Mouse (Mus musculus): Measurements from ENCODE around the gene E2f4.

Gene E2f4

DNA sequence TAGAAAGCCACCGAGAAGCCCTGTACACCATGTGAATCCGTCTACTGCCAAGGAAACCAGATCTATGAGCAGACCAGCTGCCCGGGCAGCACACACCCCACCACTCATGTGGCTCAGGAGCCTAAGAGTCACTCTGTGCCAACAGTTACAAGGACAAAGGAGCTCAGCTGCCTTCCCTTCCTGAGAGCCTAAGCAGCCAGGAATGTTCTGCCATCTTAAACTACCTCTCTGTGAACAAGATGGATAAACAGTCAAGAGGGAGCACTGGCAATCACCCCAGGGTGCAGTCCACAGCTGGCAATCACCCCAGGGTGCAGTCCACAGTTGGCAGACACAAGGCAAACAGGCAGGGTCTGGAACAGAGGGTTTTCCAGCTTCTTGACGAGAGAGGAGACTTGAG, 20.5 kb downstream of the E2f4 start:
- DNase-seq (ENCODE audit: low spot score): no peak

- DNase-seq (ENCODE audit: low spot score): no peak
Measured at GRCm38 (mm10) chr8:105318662-105319190, 21.3 kb downstream of the E2f4 start.

DNA sequence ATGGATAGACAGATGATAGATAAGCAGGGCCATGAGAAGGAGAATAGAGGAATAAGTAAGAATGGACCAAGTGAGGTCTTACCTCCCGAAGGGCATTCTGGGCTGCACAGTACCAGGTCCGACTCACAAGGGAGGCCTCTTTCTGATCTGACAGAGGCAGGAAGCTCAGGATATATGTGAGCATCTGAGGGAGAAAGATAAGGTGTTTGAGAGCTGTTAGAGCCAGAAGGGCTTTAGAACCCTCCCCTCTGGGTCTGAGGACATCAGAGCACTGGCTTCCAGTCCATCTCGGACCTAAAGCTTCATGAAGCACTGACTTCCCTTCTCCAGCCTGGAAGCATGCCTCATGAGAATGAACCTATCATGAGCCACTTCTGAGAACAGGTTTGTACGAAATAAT, 25.7 kb downstream of the E2f4 start:
- no peak for DNase-seq (ENCODE audit: low spot score)

DNA sequence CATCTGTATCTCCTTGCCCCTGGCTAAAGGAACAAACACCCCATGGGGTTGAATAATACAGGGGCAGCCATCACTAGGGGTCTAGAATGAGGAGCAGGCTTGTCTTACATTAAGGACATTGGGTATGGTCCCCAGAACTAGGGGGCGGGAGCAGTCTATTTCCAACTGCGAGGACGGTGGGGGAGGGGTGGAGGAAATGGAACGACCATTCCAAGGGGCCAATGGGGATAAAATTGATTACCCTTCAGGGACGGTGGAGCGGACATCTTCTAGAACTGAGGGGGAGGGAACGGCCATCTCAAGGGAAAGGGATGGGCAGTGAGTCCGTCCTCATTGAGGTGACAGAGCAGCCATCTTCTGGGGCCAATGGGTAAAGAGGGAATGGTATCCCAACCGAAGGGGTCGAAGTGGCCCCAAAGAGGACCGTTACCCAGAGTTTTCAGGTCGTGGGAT, 28.2 kb downstream of the E2f4 start:
- no peak for DNase-seq (ENCODE audit: low spot score)

DNA sequence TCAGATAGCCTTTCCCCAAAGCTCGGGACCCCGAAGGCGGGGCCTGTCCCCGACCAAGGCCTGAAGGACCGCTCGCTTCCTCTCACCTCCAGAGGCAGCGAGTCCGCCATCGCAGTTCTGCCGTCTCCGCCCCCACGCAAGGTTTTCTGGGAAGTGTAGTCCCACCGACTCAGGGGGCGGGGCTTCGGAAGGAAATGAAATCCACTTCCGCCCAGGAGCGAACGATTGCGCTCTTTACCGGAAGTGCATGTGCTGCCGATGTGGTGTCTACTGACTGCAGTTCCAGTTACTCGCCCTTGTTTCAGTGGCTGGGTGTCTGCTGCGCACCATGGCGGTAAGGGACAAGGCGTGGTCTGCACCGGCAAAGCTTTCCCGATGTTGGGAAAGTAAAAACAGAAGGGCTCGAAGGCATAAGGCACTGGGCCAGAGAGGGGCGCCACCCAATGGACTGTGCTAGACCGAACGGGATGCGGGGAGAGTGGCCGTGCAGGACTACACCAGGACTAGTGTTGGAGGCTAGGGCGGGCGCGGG, 28.7 kb downstream of the E2f4 start, which contains the start of the genes Lrrc29 and Tmem208:
Gene Lrrc29 (minus strand): TSS at position 138 of the 532 bp plus-strand sequence.
Gene Tmem208 (plus strand): TSS at position 214 of the 532 bp plus-strand sequence.
- peak; percentile 95 for DNase-seq (ENCODE audit: low spot score)

DNA sequence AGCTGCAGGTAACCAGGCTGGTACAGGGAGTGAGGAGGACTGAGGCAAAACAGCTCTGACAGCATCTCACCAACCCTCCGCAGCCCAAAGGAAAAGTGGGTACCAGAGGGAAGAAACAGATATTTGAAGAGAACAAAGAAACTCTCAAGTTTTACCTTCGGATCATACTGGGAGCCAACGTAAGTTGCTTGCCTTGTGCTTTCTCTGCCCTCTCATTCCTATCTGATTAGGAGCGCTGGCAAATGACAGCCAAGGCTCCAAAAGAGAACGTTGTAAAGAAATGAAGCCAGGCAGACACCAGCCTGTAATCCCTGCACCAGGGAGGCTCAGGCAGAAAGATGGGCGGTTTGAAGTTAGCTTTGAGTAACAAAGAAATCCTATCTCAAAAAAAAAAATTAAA, 29.5 kb downstream of the E2f4 start:
- no peak for DNase-seq (ENCODE audit: low spot score)

DNA sequence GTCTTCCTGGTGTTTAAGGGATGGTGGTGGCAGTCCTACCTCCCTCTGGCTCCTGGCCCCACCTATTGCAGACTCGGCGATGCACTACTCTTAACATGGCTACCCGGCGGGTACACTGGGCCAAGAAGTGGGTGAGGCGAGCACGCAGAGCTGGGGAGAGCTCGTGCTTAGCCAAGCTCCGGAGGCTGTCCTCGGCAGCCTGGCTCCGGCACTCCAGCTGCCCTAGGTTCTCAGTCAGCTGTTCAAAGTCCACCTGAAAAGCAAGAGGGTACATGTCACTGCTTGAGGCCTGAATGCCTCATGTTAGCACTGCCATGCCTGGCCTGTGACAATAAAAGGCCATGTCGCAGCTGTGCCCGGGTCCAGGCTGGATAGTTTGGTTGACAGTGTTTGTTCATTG, 32.9 kb downstream of the E2f4 start:
- no peak for DNase-seq (ENCODE audit: low spot score)

- no peak for DNase-seq (ENCODE audit: low spot score)
Measured at GRCm38 (mm10) chr8:105331469-105331868, 34.0 kb downstream of the E2f4 start.

DNA sequence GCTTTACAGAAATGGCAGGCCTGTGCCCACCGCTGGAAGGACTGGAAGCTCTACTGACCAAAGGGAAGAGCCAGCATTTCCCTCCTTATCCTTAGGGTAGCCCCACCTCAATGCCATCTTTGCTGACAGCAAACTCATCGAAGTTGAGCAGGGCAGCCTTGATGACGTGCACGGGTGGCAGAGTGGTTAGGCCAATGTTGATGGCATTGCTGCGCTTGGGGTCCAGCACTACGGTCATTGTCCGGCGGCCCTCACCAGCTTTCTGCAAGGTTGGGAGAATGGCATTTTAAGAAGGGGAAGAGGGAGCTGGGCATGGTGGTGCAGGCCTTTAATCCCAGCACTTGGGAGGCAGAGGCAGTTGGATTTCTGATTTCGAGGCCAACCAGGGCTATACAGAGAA, 34.5 kb downstream of the E2f4 start:
- DNase-seq (ENCODE audit: low spot score): no peak

GRCm38 (mm10) chr8:105332523-105332922, 35.1 kb downstream of the E2f4 start:
- no peak for DNase-seq (ENCODE audit: low spot score)

DNA sequence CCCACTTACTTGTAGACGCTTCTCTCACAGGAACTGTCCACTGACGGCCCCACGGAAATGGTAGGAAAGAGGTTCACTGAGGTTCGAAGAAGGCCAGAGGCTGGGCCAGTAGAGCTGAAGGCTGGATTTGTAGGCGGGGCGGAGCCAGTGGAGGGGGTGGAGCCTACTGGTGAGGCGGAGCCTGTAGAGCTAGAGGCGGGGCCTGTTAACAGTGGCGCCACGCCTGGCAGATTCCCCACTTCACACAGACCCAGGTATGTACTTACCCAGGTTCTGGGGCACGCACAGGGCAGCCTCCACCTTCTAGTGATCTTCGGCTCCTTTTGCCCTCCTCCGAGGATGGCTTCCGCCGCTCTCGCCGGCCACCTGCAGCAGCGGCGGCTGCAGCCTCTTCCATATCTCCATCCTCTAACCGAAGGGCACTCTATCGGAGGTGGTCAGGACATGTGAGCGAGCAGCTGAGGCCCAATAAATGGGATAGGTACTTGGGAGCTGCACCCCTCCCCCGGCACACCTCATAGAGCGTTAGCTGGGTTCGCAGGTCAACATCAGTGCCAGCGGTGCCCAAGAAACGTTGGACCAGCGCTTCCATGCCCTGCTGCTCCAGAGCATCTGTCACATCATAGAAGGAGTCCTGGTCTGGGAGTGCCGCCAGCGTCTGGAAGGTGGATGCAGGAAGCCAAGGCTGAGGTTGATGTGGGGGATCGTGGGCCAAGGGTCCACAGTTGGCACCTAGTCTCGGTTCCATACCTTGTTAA, 39.1 kb downstream of the E2f4 start:
- DNase-seq (ENCODE audit: low spot score): no peak

- no peak for DNase-seq (ENCODE audit: low spot score)
Measured at GRCm38 (mm10) chr8:105338992-105339391, 41.5 kb downstream of the E2f4 start.

DNA sequence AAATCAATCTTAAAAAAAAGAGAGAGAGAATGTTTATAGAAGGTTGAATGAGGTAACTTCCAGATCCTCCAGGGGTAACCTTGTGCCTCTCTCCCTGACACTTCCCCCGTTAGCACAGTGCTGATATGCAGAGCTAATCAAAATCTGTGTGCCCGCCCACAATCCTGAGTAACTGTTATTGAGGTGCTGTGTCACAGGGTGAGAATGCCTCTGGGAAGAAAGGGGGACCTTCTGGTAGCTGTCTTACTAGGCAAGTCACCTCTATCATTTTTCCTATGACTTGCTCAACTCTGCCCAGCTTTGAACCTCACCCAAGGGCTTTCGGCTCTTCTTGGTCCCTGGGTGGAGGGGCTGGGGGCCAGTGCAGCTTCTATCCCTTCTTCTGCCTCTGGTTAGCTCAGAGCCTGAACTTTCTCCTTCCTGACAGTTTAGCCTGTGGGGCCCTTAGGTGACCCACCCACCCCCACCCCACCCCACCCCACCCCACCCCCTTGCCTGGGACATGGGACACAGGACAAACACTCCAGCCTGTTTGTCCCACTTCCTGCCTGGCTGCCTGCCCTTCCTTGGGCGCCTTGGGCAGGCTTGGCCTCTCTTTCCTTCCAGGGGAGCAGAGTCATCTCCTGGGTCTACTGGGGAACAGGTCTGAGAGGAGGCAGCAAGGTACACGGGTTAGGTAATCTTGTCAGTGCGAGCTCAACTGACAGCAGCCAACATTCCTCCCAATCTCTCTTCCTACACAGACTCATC, 42.6 kb downstream of the E2f4 start:
- no peak for DNase-seq (ENCODE audit: low spot score)

DNA sequence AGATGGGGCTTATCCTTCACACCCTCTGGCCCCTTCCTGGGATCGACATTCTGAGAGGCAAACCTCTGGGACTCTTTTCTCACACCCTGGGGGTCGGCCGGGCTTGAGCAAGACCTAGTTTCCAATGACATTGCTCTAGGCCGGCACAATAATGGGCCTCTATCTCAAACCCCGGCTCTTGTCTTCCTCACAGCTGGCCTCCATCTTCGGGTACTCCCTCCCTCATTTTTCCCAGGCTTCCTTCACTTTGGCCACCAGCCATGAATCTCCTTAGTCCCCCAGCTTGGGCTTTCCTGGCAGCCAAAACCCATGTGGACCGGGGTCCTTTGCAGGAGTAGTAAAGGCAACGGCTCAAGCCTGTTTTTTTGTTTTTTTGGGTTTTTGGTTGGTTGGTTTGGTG, 43.9 kb downstream of the E2f4 start:
- DNase-seq (ENCODE audit: low spot score): no peak

GRCm38 (mm10) chr8:105342768-105343167, 45.3 kb downstream of the E2f4 start:
- no peak for DNase-seq (ENCODE audit: low spot score)

GRCm38 (mm10) chr8:105343791-105344574, 46.5 kb downstream of the E2f4 start:
- DNase-seq (ENCODE audit: low spot score): no peak

DNA sequence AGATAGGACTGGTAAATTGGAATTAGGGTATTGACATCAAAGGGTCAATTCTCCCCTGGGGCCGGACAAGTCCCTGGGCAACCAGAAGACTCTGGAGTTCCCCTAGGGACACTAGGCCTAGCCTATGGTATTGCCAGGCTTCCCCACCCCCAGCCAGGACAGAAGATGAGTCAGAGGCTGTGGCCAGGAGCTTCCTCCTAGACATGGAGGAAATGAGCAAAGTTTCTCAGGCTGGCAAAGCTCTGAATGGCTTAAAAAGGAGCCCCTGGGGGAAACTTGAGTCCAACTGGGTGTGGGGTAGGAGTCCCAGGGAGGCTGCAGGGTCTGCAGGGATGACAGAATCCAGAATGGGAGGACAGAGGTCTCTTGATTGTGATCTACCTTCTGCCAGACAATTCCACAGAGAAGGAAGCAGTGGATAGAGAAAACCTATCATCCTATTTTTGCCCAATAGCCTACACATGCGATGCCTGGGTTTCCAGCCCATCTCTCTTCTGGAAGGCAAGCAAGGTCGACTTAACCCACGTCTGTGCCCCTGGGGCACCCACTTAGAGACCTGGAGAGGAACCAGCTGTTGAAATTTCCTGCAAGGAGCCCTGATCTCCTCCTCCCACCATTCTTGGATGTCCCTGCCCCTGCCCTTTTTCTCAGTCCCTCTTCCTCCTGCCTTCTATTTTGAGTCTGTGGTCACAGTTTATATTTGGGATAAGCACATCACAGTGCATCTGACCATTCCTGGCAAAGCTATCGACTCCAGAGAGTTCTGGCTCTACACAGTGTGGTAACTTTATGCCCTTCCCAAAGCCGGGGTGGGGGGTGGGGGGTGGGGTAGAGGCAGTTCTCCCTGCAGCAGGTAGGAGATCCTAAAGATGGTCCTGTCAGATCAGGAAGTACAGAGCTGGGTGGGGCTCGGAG, 47.9 kb downstream of the E2f4 start:
- DNase-seq (ENCODE audit: low spot score): no peak

DNA sequence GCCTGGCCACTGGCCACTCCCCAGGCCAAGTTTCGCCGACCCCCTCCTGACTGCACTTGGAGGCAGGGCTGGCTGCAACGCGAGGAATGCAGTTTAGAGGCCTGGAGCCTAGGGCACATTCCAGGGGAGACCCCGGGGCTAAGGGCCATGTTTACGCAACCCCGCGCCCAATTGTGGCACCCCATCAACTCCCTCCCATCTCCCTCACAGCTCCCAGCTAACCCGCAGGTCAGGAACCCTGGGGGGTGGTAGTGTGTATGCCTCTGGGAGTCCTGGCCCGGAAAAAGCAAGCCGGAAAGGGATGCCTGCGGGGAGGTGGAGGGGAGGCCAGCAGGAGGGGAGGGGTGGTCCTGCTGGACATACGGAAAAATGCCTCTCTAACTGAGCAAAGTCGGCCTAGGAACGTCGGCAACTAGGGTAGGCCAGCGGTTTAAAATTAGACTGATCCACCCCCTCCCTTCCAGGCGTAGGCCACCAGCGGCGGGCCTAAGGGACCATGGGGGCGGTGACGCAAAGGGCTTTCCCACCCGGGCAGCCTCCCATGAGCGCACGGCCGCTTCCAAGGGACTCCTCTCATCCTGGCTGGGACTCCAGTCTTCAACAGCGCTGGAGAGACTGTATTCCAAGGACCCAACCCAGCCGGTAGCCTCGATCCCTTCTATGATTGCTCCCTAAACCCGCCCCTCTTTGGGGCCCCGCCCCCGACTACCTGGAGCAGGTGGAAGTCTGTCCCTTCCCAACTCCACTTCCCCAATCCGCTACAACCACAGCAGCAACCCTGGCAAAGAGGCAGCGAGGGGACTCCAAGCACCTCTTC, 49.4 kb downstream of the E2f4 start:
- DNase-seq (ENCODE audit: low spot score): peak; percentile 44

DNA sequence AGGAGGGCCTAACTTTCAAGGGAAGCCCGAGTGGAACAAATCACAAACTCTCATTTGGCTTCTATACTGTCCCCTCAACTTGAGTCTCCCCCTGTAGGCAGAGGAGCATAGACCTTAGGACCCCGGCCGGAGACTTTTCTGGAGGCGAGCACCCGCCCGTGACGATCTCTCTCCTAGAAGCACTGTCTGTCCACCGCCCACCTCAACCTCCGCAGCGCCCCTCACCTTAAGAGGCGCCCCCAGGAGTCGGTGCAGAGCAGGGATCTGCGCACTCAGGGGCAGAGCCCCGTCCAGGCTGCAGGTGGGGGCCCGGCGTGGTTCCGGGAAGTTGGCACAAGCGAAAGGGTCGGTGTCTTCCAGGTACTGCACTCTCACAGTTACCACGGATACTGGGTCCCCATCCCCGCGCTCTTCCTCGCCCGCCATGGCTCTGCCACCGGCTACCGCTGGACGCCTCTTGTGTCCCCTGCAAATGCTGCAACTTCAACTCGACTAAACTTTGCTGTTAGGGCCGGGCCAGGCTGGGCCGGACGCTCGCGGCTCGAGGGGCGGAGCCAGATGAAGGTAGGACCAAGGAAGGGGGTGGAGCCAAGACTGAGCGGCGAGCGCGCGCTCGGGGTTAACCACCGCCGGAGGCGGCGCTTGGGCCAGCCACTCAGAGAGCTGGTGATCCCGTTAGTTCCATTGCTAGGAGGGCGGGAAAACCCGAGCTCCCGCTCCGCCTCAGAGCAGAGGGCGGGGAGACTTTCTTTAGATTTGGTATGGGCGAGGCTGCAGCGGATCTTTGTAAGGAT, 50.2 kb downstream of the E2f4 start, which contains the start of gene Fhod1:
Gene Fhod1 (minus strand): TSS at position 526 of the 794 bp plus-strand sequence.
- DNase-seq (ENCODE audit: low spot score): peak; percentile 88

Data from ovary, postnatal 14 days (tissue).